Mouse (Mus musculus): ENCODE data around the gene Khdc4. TPM values are rescaled to one million over a fixed set of nuclear protein-coding genes. Genes with fewer than 3 reads are reported as not detected.
A peak's percentile ranks its signal among the peaks of the same experiment; 100 is the strongest.

The Khdc4 gene
- total and polyA plus RNA-seq, 3 experiments: 47.4 to 71.0 TPM; not detected in 1

GRCm38 (mm10) chr3:88754283-88754682 lies 68.7 kb downstream of the Khdc4 start (continued):
- no peak for TF ChIP-seq NELFE (IDR thresholded peaks at IDR 0.05; ENCODE audit: low read depth, low read length)
- no peak for TF ChIP-seq ZMIZ1 (IDR thresholded peaks at IDR 0.05; ENCODE audit: low read depth, low read length)
- no peak for TF ChIP-seq CHD1 (IDR thresholded peaks at IDR 0.05; ENCODE audit: low read depth, low read length)
- peak; percentile 58 to 88 (median 69) for TF ChIP-seq CTCF (IDR thresholded peaks at IDR 0.05 in 2 of 3, conservative IDR thresholded peaks at IDR 0.05 in 1 of 3; ENCODE audit: control insufficient read depth in 1 of 3, insufficient read depth in 1 of 3, low read depth in 2 of 3, low read length in 3 of 3, poor library complexity in 1 of 3, severe bottlenecking in 1 of 3)
- no peak for TF ChIP-seq TCF12 (IDR thresholded peaks at IDR 0.05; ENCODE audit: low read depth, low read length)
- TF ChIP-seq ZNF384 (IDR thresholded peaks at IDR 0.05; ENCODE audit: low read depth, low read length): peak; percentile 55; the same call in 1 of the 2 replicates
- 0 out of 2 replicates have a peak, but pooled peaks have one; percentile 38 for TF ChIP-seq ETS1 (IDR thresholded peaks at IDR 0.05; ENCODE audit: low read depth, low read length)
- peak; percentile 51; the same call in 1 of the 2 replicates for TF ChIP-seq TBP (IDR thresholded peaks at IDR 0.05; ENCODE audit: low read depth, low read length)
- peak; percentile 62; the same call in 1 of the 2 replicates for TF ChIP-seq MAX (IDR thresholded peaks at IDR 0.05; ENCODE audit: low read length)
- no peak for TF ChIP-seq MAZ (IDR thresholded peaks at IDR 0.05; ENCODE audit: low read depth, low read length)
- TF ChIP-seq ZC3H11A (IDR thresholded peaks at IDR 0.05; ENCODE audit: low read depth, low read length): peak; percentile 86
- no peak for TF ChIP-seq UBTF (IDR thresholded peaks at IDR 0.05; ENCODE audit: borderline replicate concordance, insufficient read depth, low read depth, low read length)
- no peak for TF ChIP-seq ZKSCAN1 (IDR thresholded peaks at IDR 0.05; ENCODE audit: low read depth, low read length)
- no peak for TF ChIP-seq POLR2A (IDR thresholded peaks at IDR 0.05; ENCODE audit: control insufficient read depth in 1 of 2, insufficient read depth in 1 of 2, low read depth in 1 of 2, low read length in 2 of 2, poor library complexity in 1 of 2)
- TF ChIP-seq MEF2A (IDR thresholded peaks at IDR 0.05; ENCODE audit: extremely low read depth, insufficient replicate concordance, low read depth, low read length, poor library complexity, severe bottlenecking): no peak
- TF ChIP-seq SIN3A (IDR thresholded peaks at IDR 0.05; ENCODE audit: low read length): peak; percentile 61; the same call in 1 of the 2 replicates

GRCm38 (mm10) chr3:88755541-88755940 lies 69.9 kb downstream of the Khdc4 start:
- H3K9ac ChIP-seq (ENCODE audit: control insufficient read depth, low read depth, low read length, poor library complexity, severe bottlenecking): no peak overlapping the region
- peaks cover 8 to 14% of the 10 kb centered on the region in 2 experiments; a peak in 3 of 4 replicates for H3K4me1 ChIP-seq (ENCODE audit: control insufficient read depth in 1 of 2, insufficient read depth in 2 of 2, low read length in 2 of 2)
- no peaks in the 10 kb centered on the region for H3K79me2 ChIP-seq (ENCODE audit: control insufficient read depth, insufficient read depth, low read length, poor library complexity)
- H3K36me3 ChIP-seq (ENCODE audit: control insufficient read depth in 1 of 2, insufficient read depth in 2 of 2, low read length in 2 of 2): peaks cover 0 to 13% of the 10 kb centered on the region in 2 experiments; a peak in 2 of 4 replicates
- no peaks in the 10 kb centered on the region for H3K9me3 ChIP-seq (replicated peaks; ENCODE audit: insufficient read depth, low read length)
- H3K27me3 ChIP-seq (ENCODE audit: control insufficient read depth in 1 of 2, insufficient read depth in 2 of 2, low read length in 2 of 2): no peaks in the 10 kb centered on the region
- TF ChIP-seq MAX (IDR thresholded peaks at IDR 0.05; ENCODE audit: low read length) (no peak), NELFE (IDR thresholded peaks at IDR 0.05; ENCODE audit: low read depth, low read length) (no peak), HCFC1 (IDR thresholded peaks at IDR 0.05; ENCODE audit: low read depth, low read length) (no peak), TBP (IDR thresholded peaks at IDR 0.05; ENCODE audit: low read depth, low read length) (no peak), TCF12 (IDR thresholded peaks at IDR 0.05; ENCODE audit: low read depth, low read length) (no peak), ZMIZ1 (IDR thresholded peaks at IDR 0.05; ENCODE audit: low read depth, low read length) (no peak), POLR2AphosphoS5 (IDR thresholded peaks at IDR 0.05; ENCODE audit: borderline replicate concordance, low read depth, low read length) (no peak), POLR2AphosphoS2 (IDR thresholded peaks at IDR 0.05; ENCODE audit: low read length) (no peak), TAL1 (IDR thresholded peaks at IDR 0.05; ENCODE audit: low read length) (no peak), USF2 (IDR thresholded peaks at IDR 0.05; ENCODE audit: borderline replicate concordance in 1 of 2, insufficient read depth in 1 of 2, low read depth in 1 of 2, low read length in 2 of 2) (no peak), USF1 (IDR thresholded peaks at IDR 0.05; ENCODE audit: low read depth, low read length) (no peak), MXI1 (IDR thresholded peaks at IDR 0.05; ENCODE audit: low read depth, low read length) (no peak)
- DNase-seq (ENCODE audit: low read depth, low spot score): no peak
- no peak overlapping the region for H3K4me3 ChIP-seq (ENCODE audit: control insufficient read depth in 1 of 2, insufficient read depth in 1 of 2, low read depth in 2 of 2, low read length in 2 of 2)
- no peak overlapping the region for H3K27ac ChIP-seq (ENCODE audit: control insufficient read depth, low read depth, low read length)

All from MEL (cell line).